Mouse (Mus musculus) mouse embryonic stem cell (cell line): Measurements from ENCODE around the gene Grm1.

Source experiments
- in situ Hi-C, 2 experiments: fragments of 300-500 bp; cut with MboI; formaldehyde crosslinking; loops; 1 replicate in 1 of 2; 3 replicates in 1 of 2; pipeline ENCODE4 v1.14.3; 2019 to 2020; ENCODE audit warnings: low sequenced_read_pairs in 2 of 2, low pct_unique_long_range_greater_than_20kb in 1 of 2, mixed read lengths in 1 of 2; ENCODE audit not compliant: unreplicated experiment in 1 of 2

Gene Grm1

DNA sequence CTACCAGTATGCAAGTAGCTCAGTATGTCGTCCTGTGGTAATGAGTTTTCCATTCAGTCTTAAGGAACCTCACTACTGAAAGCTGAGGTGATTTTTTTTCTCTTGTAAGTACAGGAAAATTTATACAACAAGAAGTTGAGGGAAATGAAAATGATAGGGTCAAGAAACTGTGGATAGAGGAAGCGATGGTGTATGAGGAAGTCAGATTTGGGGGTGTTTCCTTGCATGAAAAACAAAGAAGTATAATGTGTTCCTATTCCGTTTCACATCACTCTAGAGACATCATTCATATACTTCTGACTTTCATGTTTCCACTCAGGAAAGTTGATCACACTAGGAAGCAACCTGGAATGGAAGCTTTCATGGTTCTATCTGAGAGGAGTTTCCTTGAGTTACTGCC is 422.2 kb downstream of the Grm1 start:
- in situ Hi-C loops, result no loop called here

DNA sequence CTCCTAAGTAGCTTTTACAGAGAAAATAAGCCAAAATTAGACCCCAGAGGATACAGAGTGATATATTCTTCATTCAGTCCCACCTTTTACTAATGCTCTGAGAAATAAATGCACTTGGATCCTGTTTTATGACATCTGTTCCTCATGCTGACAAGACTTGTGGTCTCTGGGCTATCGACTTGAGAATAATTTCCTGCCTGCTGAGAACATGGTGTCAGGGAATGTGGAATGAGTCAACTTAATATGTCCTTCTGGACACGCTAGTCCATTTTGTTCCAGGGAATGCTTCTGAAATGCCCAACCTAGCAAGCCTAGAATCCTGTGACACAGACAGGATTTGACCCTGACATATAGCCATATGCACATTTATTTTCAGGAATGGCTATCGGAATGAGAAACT is 423.0 kb downstream of the Grm1 start:
- in situ Hi-C loops, result no loop called here

DNA sequence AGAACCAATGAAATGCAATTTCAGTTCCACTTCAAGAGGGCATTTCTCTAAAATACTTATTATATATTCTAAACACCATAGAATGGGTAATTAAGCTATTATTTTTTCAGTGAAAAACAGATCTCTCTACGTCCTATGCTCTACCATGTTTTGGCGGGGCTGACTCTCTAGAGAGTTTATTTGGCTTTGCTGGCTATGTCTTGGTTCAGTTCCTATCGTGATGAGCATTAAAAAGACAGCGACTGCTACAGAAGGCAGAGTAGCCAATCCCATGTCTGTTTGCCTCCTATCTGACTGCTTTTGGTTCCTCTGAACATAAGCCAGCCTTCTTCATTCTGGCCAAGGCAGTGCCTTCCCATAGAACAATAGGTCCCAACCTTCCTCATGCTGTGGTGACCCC is 425.5 kb downstream of the Grm1 start:
- in situ Hi-C loops, result no loop called here

DNA sequence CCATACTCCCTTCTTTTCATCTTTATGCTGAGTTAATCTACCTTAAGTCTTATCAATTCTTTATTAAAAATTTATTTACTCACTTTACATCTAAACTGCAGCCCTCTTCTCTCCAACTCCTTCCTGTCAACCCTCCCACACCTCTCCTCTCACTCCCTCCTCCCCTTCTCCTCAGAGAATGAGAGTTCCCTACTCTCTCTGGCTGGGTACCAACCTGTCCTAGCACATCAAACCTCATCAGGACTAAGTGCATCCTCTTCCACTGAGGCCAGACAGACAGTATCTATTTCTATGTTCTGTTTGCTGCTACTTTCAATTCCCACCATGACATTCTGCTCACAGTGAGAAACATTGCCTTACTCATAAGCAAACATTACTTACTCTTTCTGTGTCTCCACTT is 426.2 kb downstream of the Grm1 start:
- in situ Hi-C loops, result no loop called here
